Mouse (Mus musculus) neutrophil, adult 65 days (primary cell): ENCODE results near the gene Sclt1. TPM values are rescaled to one million over a fixed set of nuclear protein-coding genes. Genes with fewer than 3 reads are reported as not detected.

Source experiments
- total RNA-seq: library from RNA; stranded (reverse); gene quantifications from 2 replicates; pipeline ENCODE4 v1.2.4, GENCODE M21; 2023

Gene Sclt1
- 7.2 and 10.6 TPM in 2 replicates for total RNA-seq

GRCm38 (mm10) chr3:41742278-41742934, at the start of gene Sclt1, which contains the start of gene D3Ertd751e:
Sclt1 (minus strand) TSS chr3:41742514.
D3Ertd751e (plus strand) TSS chr3:41742611.

Other genes with a start within 250 kb of the Sclt1 start
- gene Jade1, start 186.8 kb downstream of the Sclt1 start, total RNA-seq: 23.5 and 28.3 TPM in 2 replicates
- 1.7 and 2.9 TPM in 2 replicates for gene D3Ertd751e, start 97 bp upstream of the Sclt1 start, total RNA-seq